Mouse (Mus musculus) testis, adult 2 months (tissue): ENCODE measurements around the gene Sema7a.

ENCODE experiments used
- CTCF ChIP-seq: fragments of 200-500 bp; IDR thresholded peaks from 2 replicates; pipeline ENCODE4 v1.5.1; 2012; ENCODE audit warnings: low read depth, mild to moderate bottlenecking, inconsistent platforms, low read length, moderate library complexity; ENCODE audit not compliant: control insufficient read depth, insufficient read depth, insufficient replicate concordance
- POLR2A ChIP-seq: fragments of 200-500 bp; IDR thresholded peaks from 2 replicates; pipeline ENCODE4 v1.6.1; 2012; ENCODE audit warnings: low read depth, mild to moderate bottlenecking, inconsistent platforms, low read length, moderate library complexity; ENCODE audit not compliant: control insufficient read depth

DNA sequence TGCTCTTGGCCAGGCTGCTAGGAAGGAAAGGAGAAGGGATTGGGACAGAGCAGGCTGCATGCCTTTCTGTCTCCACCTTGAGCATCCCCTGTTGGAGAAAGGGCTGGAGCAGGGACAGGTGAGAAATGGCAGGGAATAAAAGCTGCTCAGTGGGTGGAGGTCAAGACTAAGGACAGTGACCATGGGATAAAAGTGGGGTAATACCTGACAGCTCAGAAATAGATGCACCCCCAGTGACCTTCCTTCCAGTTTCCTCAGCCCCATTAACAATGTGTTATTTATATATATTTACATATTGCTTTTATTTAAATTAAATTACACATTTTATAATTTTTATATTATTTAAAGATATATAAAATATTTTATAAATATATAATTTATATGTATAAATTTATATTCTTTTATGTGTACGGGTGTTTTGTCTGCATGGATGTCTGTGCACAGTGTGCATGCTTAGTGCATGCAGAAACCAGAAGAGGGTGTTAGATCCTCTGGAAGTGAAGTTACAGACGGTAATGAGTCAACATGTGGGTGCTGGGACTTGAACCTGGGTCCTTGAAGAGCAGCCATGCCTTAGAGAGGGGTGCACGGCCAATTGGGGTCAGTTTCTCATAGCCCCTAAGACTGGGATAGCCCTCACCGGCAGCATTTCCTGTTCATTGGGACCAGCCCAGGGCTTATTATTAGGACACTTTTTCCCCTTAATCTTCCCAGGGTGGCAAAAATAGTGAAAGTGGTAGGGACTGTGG, 23.5 kb downstream of the Sema7a start:
- TF ChIP-seq CTCF (no peak), POLR2A (no peak)
